Mouse (Mus musculus): ENCODE measurements around the gene Pafah1b1.

- TF ChIP-seq ZNF384 (IDR thresholded peaks at IDR 0.05; ENCODE audit: low read depth, low read length) (no peak), ZC3H11A (IDR thresholded peaks at IDR 0.05; ENCODE audit: borderline replicate concordance, low read depth, low read length) (no peak), HCFC1 (IDR thresholded peaks at IDR 0.05; ENCODE audit: borderline replicate concordance, insufficient read depth, low read length) (no peak)
Observed at GRCm38 (mm10) chr11:74750662-74751351, 26.3 kb upstream of the Pafah1b1 start.

Measured in ES-E14 (cell line).